Mouse (Mus musculus): ENCODE measurements around the gene Rab5c. TPM values are rescaled to one million over a fixed set of nuclear protein-coding genes. Genes with fewer than 3 reads are reported as not detected.
A peak's percentile ranks its signal among the peaks of the same experiment; 100 is the strongest.

The Rab5c gene
- 100 to 1,000 TPM; 168 to 174 TPM for total RNA-seq (2021)

DNA sequence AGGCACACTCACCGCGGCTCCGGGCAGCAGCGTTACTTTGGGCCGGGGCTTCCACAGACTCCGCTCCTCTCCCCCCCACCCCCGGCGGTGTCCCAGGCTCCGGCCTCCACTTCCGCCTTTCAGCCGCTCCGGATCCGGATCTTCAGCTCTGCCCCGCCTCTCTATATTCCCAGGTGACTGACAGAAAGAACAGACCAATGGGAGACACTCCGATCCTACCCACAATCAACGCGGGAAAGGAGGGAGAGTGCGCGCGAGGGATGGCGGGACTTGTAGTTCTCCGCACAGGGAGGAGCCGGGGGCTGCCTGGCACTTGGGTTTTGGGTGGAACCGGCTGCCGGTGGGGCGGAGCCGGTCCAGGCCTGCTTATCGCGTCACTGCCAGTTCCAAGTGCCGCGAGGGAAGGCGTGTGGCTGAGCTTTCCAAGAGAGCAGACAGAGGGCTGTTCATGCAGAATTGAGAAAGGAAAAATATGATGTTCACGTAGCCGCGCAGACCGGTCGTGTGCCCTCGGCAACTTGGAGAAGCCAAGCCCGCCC is at the start of gene Rab5c:
TSS of gene Rab5c (minus strand) at position 150 of the 539 bp plus-strand sequence.
- intact Hi-C loops (cut with DNase I), result no loop called here
- peak; percentile 99 for DNase-seq

DNA sequence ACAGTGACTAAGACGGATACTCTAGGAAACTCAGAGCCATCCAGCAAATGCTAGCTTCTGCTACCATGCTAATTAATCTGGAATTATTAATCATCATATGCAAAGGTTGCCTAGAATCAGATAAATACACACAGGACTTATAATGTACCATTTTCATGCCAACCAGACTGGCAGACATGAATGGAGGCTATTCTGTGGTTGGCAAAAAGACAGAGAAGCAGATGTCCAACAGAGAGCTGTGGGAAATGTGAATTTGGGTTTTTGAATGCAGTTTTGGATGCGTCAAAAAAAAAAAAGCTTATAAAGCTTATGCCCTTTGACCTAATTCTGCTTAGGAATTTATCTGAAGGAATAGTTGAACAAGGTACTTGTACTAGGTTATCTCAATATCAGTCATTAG is 47.8 kb upstream of the Rab5c start:
- intact Hi-C loops (cut with DNase I), result no loop called here
- DNase-seq, result no peak

DNA sequence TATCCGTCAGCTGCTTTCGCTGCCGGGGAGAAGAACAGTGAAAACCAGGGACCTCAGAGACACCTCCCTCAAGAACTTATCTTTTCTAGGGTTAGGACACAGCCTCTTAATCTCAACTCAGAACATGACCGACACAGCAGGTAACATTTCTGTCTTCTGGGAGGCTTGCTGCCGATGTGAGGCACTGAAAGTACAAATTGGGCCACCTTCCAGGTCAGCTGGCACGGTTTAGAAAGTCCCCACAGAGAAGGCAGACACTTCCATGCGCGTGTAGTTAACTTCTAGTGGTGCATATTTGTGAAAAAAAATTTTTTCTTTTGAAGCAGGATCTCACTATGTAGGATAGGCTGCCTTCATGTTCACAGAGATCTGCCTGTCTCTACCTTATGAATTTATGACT is 46.3 kb upstream of the Rab5c start:
- intact Hi-C loops (cut with DNase I), result no loop called here
- peak; percentile 42 for DNase-seq

DNA sequence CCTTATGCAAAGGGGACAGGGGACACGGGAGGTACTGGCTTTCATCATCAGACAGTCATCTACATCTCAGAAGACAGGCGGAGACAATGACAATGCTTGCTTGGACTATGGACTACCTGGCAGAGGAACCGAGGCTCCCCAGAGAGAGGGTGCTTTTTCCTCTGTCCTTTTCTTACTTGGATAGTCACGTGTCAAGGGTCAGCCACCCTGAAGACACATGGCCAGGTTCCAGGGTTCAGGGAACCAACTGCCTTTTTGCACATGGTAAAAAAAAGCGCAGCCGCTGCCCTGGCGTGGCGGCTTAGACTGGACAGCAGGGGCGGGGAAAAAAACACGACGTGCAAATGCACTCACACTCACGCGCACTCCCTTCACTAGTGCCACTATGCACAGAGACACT is 44.6 kb upstream of the Rab5c start:
- intact Hi-C loops (cut with DNase I), result no loop called here

DNA sequence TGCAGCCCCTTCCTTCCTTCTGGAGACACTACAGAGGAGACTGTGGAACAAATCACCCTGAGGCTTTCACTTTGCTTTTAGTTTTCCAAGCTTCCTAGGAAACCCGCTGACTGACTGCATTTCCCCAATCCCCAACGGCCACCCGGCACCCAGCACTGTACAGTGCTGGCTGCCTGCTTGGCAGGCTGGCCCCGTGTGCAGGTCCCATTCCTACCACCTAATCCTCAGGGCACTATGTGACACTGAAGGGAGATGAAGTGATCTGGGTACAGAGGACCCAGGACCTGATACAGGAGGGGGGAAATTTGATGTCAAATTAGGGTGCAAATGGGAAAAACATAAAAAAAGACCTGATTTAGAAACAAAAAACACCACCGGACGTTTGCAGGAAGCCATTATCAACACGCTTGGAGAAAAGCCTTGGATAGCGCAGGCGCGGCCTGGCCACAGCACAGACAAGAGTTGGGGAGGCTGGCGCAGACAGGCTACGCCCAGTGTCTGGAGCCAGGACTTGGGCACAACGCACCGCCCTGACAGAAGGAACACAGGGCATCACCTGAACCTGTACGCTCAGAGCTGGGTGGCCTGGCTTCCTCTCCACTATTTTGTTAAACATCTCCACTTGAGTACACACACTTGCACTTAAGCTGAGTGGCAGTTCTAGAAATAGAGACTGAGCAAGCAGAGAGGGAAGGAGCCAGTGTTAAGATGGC is 43.9 kb upstream of the Rab5c start:
- no peak for DNase-seq
- intact Hi-C loops (cut with DNase I), result no loop called here

More for the DNA sequence above, 44.6 kb upstream of the Rab5c start:
- DNase-seq, result no peak

DNA sequence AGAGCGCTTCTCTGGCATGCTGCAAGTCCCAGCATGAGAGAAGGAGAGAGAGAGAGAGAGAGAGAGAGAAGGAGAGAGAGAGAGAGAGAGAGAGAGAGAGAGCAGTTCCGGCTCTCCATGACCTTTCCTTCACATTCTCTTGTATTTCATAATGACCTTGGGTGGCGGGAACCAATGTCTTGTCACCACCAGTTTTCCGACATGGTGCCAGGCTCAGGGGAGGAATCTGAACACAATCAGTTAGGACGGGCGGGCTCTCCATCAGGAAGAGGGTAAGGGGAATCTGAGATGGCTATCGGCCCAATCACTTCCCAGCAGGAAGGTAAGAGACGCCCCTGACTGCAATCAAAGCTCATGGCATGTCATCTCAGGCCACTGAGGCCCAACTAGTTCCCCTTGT is 42.2 kb upstream of the Rab5c start:
- intact Hi-C loops (cut with DNase I), result no loop called here
- DNase-seq, result no peak

DNA sequence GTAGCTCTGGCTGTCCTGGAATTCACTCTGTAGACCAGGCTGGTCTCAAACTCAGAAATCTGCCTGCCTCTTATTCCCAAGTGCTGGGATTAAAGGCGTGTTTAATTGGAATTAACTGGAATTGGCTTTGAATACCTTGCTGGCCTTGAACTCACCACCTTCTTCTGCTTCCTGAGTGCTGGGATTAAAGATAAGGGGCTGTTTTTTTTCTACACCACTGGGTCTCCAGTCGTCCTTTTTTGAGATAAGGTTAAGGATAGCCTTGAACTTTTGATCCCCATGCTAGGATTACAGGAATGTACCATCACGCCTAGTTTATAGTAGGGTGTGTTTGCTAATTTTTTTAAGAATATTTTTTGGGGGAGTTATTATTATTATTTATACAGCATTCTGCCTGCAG is 40.1 kb upstream of the Rab5c start:
- intact Hi-C loops (cut with DNase I), result no loop called here
- no peak for DNase-seq

DNA sequence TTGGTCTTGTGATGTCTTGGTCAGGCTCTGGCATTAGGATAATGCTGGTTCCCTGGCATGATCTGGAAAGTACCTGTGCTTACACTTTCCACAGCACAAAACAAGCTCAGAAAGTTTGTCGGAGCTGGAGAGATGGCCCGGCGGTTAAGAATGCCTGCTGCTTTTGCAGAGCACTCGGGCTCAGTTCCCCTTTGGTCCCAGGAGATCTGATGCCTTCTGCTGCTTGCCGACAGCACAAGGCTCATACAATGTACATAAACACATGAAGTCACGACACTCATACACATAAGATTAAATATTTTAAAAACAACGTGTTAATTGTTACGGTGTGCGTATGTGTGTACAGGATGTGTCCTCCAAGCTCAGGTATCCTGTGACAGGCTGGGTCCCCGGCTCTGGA is 37.9 kb upstream of the Rab5c start:
- DNase-seq, result no peak
- intact Hi-C loops (cut with DNase I), result no loop called here

DNA sequence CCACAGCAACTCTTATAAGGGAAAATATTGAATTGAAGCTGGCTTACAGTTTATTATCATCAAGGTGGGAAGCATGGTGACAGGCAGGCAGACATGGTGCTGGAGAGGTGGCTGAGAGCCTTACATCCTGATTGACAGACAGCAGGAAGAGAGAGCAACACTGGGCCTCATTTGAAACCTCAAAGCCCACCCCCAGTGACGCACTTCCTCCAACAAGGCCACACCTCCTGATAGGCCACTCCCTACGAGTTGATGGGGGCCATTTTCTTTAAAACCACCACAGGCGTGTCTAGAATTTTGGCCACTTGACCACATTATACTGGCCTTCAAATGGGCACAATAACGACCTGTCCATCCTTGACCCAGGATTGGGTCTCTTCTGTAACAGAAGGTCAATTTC is 36.2 kb upstream of the Rab5c start:
- no peak for DNase-seq
- intact Hi-C loops (cut with DNase I), result no loop called here

DNA sequence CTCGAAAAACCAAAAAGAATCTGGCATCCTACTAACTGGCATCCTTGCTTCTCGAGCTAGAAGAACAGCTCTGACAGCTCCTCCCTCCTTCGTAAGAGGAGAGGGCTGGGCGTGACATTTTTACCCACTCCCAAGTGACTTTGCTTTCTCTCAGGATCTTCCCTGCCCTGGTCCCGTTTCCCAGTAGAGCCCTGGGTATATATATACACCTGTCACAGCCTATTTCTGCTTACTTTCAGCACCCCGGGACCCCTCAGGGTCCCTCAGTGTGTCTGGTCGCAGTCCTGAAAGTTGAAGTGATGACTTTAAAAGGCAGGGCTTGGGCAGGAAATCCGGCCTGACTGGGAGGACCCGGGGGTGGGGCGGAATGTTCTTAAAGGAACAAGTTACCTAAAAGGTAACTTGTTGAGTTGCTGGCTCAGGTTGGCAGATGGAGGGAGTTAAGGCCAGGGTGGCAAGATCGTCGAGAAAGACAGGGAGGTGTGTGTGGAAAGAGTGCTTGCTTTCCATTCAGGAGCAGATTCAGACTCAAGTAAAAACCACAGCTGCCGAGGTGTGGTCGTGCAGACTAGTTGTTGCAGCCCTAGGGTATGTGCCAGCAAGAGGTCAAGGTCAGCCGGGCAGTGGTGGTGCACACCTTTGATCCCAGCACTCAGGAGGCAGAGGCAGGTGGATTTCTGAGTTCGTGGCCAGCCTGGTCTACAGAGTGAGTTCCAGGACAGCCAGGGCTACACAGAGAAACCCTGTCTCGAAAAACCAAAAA is 32.8 kb upstream of the Rab5c start, which contains the start of gene Ghdc:
TSS of gene Ghdc (minus strand) at position 312 of the 763 bp plus-strand sequence.
- intact Hi-C loops (cut with DNase I), result no loop called here
- peak; percentile 64 for DNase-seq

DNA sequence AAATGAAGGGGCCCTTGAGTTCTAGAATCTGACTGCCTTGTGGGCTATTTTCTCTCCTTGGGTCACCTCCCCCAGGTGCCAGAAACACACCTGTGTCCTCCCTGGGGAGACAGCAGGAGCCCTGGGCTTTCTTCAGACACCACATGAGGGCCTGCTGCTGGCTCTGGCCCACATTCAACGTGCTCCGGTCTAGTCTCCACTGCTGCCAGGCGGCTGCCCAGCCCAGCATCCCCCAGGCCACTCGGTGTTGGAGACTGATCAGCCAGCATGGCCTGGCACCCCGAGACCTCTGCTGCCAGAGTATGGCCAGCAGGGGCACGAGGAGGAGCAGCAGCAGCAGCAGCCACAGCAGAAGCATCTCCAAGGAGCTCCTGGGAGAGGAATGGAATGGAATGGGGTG is 32.0 kb upstream of the Rab5c start:
- intact Hi-C loops (cut with DNase I), result no loop called here
- DNase-seq, result peak; percentile 50

DNA sequence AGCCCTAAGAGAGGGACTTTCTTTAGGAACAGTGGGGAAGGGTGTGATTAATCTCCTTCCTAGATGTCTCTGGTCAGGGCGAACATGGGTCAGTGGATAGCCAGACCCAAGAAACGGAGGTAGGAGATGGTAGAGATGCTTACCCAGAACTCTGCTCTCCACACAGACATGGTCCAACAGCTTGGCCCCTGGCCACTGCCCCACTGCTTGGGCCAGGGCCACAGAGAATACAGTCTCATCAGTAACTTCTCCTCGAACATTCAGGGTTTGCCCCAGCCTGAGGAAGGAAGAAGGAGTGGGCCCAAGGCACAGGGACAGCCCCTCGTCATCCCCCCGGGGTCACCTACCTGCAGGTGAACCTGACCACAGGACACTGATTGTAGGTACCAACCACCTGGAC is 29.9 kb upstream of the Rab5c start:
- intact Hi-C loops (cut with DNase I), result no loop called here
- DNase-seq, result no peak

DNA sequence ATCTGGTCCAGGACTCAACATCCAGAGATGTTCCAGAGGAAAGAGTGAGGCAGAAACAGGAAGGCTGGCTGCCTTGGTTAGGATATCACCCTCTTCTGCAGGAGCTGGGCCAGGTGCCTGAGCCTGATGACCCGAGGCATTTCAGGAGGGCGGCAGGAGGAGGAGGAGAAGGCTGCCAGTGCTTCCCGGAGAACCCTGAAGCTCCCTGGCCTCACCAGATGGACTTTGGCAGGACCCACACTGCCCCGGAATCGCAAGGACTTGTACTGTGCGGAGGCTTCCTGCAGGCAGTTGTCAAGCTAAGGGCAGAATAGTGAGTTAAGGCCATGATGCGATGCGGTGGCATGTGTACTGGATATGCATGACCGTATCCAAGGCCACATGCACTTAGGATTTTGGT is 28.7 kb upstream of the Rab5c start:
- no peak for DNase-seq
- intact Hi-C loops (cut with DNase I), result no loop called here

DNA sequence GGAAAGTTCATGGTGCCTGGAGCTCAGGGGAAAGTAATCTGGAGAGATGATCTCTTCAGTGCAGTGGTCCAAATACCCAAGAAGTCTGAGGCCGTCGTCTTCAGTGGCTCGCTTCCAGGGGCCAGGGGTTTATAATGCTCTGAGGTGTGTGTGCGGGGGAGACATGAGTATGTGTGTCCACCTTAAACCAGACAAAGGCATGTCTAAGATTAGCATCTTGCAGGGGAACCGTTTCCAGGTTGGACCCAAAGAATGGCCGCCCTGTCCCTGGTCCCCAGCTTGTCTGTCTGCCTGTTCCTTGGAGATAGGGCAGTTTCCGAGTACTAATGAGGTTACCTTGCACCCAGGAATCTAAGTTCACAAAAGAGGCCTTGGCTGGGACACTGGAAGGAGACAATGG is 24.8 kb upstream of the Rab5c start, which contains the start of gene Hcrt:
TSS of gene Hcrt (minus strand) at position 101 of the 400 bp plus-strand sequence.
- DNase-seq, result no peak
- intact Hi-C loops (cut with DNase I), result no loop called here

DNA sequence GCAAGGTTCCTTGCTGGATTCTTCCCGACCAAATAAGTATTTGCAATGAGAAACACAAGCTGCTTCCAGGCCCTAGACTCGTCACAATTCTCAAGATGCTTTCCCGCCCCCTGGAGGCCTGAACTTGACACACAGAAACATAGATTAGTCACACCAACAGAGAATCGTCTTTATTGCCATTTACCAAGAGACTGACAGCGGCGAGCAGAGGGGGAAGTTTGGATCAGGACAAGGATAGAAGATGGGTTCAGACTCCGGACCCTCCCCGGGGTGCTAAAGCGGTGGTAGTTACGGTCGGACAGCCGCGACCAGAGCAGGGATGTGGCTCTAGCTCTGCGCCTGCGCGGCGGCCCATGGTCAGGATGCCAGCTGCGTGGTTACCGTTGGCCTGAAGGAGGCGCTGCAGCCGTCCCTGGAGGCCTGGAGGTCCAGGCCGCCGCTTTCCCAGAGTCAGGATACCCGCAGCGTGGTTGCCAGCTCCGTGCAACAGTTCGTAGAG is 23.6 kb upstream of the Rab5c start:
- intact Hi-C loops (cut with DNase I), result no loop called here
- peak; percentile 90 for DNase-seq

DNA sequence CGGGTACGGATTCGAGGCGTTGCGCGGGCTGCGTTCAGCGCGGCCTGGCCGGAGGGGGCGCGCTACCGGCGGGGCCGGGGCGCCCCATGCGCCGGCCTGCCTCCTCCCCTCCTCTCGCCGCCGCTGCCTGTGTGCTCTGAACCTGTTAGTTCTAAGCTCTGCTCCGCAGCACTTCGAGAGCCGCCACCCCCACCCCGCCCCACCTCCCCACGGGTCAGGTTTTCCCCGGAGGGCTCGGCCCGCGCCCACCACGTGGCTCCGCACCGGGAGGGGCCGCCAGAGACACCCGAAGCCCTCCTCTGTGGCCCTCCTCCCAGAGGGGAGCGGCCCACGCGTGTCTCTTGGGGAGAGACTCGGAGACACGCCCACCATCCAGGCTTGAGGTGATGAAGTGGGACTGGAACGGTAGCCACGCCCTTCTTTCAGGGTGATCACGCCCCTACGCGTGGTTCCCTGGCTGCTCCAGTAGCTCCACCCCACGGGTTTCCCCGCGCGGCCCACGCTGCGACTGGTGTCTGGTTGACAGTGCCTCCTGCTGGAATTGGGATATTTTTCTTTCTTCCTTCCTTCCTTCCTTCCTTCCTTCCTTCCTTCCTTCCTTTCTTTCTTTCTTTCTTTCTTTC is 21.7 kb upstream of the Rab5c start, which contains the start of gene Kcnh4:
TSS of gene Kcnh4 (minus strand) at position 332 of the 623 bp plus-strand sequence.
- peak; percentile 65 for DNase-seq
- intact Hi-C loops (cut with DNase I), result no loop called here

DNA sequence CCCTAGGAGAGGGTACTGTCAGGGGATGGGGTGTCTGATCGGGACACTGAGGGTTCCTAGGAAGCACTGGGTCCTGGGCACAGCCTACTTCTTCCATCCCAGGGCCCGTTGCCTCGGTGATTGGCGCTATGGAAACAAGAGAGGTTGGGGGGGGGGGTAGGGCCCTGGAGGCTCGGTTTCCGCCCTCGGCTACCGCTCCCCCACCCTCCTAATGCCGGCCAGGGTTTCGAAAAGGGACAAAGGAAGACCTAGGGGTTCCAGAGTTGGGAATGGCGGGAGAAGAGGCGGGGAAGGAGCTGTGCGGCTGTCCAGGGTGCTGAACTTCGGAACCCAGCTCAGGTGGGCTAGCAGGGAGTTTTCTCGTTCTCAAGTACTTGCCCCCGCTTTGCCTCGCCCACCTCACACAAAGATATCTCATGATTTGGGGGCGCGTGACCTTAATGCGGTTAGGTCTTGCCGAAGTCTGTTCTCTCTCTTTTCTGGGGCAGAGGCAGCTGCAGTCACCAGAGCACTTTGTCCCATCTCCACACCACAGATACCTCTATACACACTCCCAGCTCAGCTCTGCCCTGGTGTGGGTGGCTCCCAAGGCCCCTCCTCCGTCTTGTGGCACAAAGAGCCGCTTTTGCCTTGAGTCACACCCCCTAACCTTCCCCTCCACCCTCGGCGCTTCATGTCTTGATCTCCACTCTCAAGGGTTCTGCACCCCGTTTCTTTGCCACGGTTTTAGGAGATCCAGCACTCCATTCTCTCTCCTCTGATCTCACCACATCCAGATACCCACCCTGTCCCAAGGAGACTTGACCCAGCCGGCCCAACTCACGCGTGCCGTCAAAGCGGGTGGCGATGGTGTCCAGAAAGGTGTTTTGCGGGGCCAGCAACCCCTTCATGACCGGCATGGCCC is 20.9 kb upstream of the Rab5c start:
- DNase-seq, result no peak
- intact Hi-C loops (cut with DNase I), result no loop called here

DNA sequence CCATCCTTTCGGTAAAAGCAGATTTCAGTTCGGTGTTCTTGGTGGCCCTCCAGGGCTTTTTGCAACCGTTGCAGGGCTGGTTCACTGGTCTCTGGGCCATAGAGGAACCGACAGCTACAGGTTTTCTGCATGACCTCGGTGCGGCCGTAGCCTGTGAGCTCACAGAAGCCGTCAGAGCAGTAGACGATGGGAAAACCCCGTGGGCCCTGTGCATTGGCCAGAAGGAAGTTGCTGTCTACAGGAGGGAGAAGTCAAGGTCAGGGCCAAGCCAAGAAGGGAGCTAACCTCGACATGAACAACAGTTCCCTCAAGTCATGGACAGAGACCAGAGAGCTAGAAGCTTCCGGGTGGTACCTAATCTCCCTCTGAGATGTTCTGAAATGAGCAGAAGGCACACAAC is 19.6 kb upstream of the Rab5c start:
- intact Hi-C loops (cut with DNase I), result no loop called here
- DNase-seq, result no peak

DNA sequence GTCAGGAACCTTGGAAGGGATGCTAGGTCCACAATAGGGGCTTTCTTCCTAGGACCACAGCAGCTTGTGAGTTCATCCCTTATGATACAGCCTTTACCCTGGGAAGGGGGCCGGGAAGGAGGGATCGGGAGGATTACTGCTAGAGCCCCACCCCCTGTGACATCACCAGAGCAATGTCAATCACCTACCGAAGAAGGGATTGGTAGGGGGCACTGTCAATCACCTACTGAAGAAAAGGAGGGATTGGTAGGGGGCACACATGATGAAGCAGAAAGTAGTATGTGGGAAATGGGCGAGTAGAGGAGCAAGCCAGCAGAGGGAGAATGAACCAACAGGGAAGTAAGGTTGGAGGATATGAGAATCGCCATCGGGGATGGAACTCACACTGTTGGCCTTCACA is 18.5 kb upstream of the Rab5c start:
- intact Hi-C loops (cut with DNase I), result no loop called here
- no peak for DNase-seq

DNA sequence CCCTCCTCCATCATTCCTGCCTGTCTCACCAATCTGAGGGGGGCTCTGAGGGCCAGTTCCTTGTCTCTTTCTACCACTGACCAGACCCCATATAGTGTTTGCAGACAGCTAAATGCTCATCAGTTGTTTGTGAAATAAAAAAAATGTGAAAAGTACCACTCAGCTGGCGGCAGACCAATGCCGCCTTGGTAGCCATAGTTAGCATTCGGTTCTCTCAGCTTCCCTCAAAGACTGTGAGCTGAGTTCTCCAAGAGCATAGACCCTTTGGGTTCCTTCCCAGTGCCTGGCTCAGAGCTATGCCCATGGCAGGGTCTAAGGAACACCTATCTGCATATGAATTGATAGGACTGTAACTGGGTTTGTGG is 16.7 kb upstream of the Rab5c start:
- no peak for DNase-seq
- intact Hi-C loops (cut with DNase I), result no loop called here

Data from left cerebral cortex, postnatal 4 days (tissue).